Mouse (Mus musculus) kidney, embryonic 16.5 days (tissue): ENCODE measurements around the gene Klhl12. TPM values are rescaled to one million over a fixed set of nuclear protein-coding genes. Genes with fewer than 3 reads are reported as not detected.
"Not testable (repeated sequence)": the region's sequence is repeated elsewhere in the genome, so short reads cannot be mapped to it uniquely, and the experiment has no call there.

Source experiments
- ATAC-seq: fragments of 200-750 bp; cut with Nextera tagmentation; 2 replicates; pipeline ENCODE4 v1.8.0; 2017; ENCODE audit warnings: moderate TSS enrichment; ENCODE audit not compliant: low FRiP score, low TSS enrichment
- H3K27ac ChIP-seq: fragments of 300-500 bp; sonication (generic); 2 replicates; pipeline ENCODE4 v1.5.1; 2014; ENCODE audit warnings: low read length
- H3K27me3 ChIP-seq: fragments of 300-500 bp; sonication (generic); 2 replicates; pipeline ENCODE4 v1.6.1; 2014; ENCODE audit warnings: low read length, control low read depth, mixed read lengths; ENCODE audit not compliant: insufficient read depth
- H3K36me3 ChIP-seq: fragments of 300-500 bp; sonication (generic); 2 replicates; pipeline ENCODE4 v1.6.1; 2014; ENCODE audit warnings: low read length, control low read depth, mixed read lengths; ENCODE audit not compliant: insufficient read depth
- H3K4me1 ChIP-seq: fragments of 300-500 bp; sonication (generic); 2 replicates; pipeline ENCODE4 v1.6.1; 2014; ENCODE audit warnings: low read length, control low read depth, mixed read lengths; ENCODE audit not compliant: insufficient read depth
- H3K4me2 ChIP-seq: fragments of 300-500 bp; sonication (generic); replicated peaks from 2 replicates; pipeline ENCODE4 v1.6.1; 2014; ENCODE audit warnings: low read depth, low read length
- H3K4me3 ChIP-seq: fragments of 300-500 bp; sonication (generic); 2 replicates; pipeline ENCODE4 v1.5.1; 2014; ENCODE audit warnings: mild to moderate bottlenecking, low read length
- H3K9ac ChIP-seq: fragments of 300-500 bp; sonication (generic); replicated peaks from 2 replicates; pipeline ENCODE4 v1.6.1; 2014; ENCODE audit warnings: low read length
- H3K9me3 ChIP-seq: fragments of 300-500 bp; sonication (generic); 2 replicates; pipeline ENCODE4 v1.6.1; 2016; ENCODE audit warnings: low read length, control low read depth
- WGBS: fragments of 180-500 bp; shearing (Covaris S2); extraction: QIAGEN DNeasy Blood & Tissue Kit; methylation state at CpG from one replicate; pipeline ENCODE4 v1.1.7; 2014; 5-methylcytosine and 5-hydroxymethylcytosine counted together
- polyA plus RNA-seq: library from polyadenylated mRNA; unstranded; fragments of >200 nt; fragmentation: Nextera tagmentation; extraction: Ambion mirVana; gene quantifications from 2 replicates; pipeline ENCODE4 v1.2.1, GENCODE M21; 2015

Klhl12 gene
- polyA plus RNA-seq, 1 experiment from 2014 or later: 32.4 TPM

DNA sequence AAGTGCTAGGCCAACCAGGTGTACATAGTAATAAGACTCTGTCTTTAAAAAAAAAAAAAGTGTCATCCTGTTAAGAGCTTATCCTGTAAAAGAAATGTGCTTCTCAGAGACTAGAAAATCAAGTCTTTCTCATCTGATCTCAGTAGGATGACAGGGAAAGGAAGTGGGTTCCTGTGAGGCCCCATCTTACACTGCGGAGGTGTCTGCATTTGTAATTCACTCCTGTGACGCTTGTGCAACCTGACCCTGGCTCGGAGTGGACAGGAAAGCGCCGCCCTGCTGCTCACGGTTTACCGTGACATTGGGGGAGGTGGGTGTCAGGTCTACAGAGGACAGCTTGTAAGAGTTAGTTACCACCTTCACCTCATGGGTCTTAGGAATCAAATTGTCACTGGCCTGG lies 54.7 kb downstream of the Klhl12 start:
- H3K27me3 ChIP-seq: peaks cover 10% of the 10 kb centered on the region; the same call in 1 of the 2 replicates
- H3K9ac ChIP-seq: no peak overlapping the region
- peaks cover 19% of the 10 kb centered on the region for H3K4me1 ChIP-seq
- H3K27ac ChIP-seq: no peak overlapping the region
- H3K4me3 ChIP-seq: no peak overlapping the region
- no peaks in the 10 kb centered on the region for H3K9me3 ChIP-seq
- no peak overlapping the region for H3K4me2 ChIP-seq
- ATAC-seq: no peak
- peaks cover 25% of the 10 kb centered on the region for H3K36me3 ChIP-seq
- 19% methylated on average over 7 of the region's 7 CpGs for WGBS

DNA sequence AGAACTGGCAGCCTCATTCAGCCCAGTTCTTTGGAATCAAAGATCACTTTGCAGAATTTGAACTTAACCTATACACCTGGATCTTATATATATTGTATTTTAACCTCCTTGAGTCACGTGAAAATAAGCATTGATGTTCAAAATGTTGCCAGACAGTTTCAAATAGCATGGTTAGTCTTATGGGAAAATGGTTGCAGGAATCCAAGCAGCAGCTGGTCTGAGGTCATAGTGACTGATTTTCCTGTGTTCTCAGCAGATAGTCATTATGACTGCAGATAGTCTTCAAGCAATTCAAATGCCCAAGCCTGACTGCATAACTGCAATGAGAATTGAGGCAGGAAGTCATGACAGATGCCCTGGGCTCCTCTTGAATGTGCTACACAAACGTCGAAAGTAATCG lies 56.9 kb downstream of the Klhl12 start:
- ATAC-seq: no peak
- no peak overlapping the region for H3K4me3 ChIP-seq
- H3K27me3 ChIP-seq: peaks cover 10% of the 10 kb centered on the region; the same call in 1 of the 2 replicates
- H3K4me1 ChIP-seq: peaks cover 28% of the 10 kb centered on the region
- peaks cover 13% of the 10 kb centered on the region for H3K36me3 ChIP-seq
- no peaks in the 10 kb centered on the region for H3K9me3 ChIP-seq
- no peak overlapping the region for H3K4me2 ChIP-seq
- H3K27ac ChIP-seq: no peak overlapping the region
- WGBS: 57% methylated on average over 4 of the region's 4 CpGs
- H3K9ac ChIP-seq: no peak overlapping the region

DNA sequence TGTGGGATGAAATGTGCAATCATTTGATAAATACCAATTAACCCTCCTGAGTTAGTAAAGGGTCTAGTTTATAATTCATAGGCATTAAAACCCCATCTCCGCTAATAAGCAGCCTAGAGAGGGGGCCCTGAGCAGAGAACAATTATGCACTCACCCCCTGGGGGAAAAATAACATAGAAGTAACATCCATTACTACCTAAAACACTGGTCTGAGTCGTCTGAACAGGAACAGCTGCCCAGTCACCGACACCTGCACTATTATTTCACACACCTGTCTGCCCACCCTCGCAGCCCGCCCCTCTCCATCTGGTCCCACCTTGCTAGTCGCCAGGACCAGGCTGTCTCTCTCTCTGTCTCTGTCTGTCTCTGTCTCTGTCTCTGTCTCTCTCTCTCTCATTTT lies 57.3 kb downstream of the Klhl12 start:
- H3K4me1 ChIP-seq: peaks cover 28% of the 10 kb centered on the region
- no peak for ATAC-seq
- H3K36me3 ChIP-seq: peaks cover 9% of the 10 kb centered on the region
- H3K27ac ChIP-seq: no peak overlapping the region
- H3K4me2 ChIP-seq: 0 out of 2 replicates have a peak overlapping the region, but pooled peaks have one; percentile 92
- H3K9ac ChIP-seq: no peak overlapping the region
- H3K4me3 ChIP-seq: no peak overlapping the region; the same call in 1 of the 2 replicates
- H3K27me3 ChIP-seq: peaks cover 10% of the 10 kb centered on the region; the same call in 1 of the 2 replicates
- no peaks in the 10 kb centered on the region for H3K9me3 ChIP-seq
- 59% methylated on average over 6 of the region's 6 CpGs for WGBS

DNA sequence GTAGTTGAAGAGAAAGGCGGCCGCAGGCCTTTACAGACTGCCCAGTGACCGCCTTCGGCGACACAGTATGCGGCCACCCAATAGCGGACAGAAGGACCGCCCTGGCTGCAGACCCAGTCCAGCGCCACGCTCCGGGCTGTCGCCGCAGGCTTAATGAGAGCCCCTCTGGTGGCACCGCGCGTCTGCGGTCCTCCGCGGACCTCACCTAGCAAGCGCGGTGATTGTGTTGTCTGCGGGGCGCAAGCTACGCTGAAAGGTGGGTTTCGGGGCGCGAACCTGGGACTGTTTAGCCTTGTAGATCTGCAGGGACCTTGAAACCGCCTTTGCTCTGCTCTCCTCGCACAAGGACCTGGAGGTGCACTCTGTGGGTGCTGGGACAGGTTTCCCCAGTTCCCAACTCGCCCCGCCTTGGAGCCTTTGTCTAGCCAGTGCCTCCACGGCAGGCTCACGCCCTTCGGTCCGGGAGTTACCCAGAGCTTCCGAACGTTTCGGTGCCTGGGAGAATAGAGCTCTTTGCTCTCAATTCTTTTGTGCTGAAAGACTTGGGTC lies 58.1 kb downstream of the Klhl12 start:
- Histone ChIP-seq H3K27me3 (peaks cover 10% of the 10 kb centered on the region; the same call in 1 of the 2 replicates), H3K9ac (peak overlapping the region; percentile 75), H3K4me1 (peaks cover 28% of the 10 kb centered on the region), H3K4me2 (peak overlapping the region; percentile 92), H3K36me3 (0 out of 2 replicates have a peak, but pooled peaks cover 6% of the 10 kb centered on the region), H3K27ac (peak overlapping the region; percentile 50; the same call in 1 of the 2 replicates), H3K4me3 (peak overlapping the region; percentile 59), H3K9me3 (no peaks in the 10 kb centered on the region)
- ATAC-seq: peak; percentile 44; the same call in 1 of the 2 replicates
- WGBS: 1% methylated on average over 38 of the region's 38 CpGs

DNA sequence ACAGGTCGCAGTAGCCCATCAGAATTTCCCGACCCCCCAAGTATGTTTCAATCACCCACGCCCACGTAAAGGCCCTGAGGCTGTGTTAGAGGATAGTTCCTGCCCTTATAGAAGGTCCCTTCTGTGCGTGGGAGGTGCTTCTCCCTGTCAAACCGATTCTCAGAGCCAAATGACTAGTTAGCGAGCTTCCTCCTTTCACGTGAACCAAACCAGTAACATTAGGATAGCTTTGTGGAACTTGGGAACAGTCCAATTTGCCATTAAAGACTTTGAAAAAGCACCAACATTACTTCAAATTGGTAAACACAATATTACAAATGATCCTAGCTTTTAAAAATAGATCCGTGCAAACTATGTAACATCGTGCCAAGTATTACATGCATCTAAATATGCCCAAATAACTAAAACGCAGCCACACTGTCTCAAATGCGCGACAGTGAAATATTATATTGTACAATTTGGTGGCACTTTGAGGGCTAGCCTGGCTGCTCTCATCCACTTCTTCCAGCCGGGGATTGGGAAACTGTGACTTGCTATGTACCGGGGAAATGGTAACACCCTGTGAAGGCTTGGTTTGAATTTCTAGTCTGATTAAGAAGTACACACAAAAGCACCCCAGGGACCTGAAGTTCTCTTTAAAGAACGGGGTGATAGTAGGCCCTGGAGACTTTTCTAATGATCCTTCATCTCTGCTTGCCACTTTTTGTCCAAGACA lies 58.7 kb downstream of the Klhl12 start:
- Histone ChIP-seq H3K9ac (peak overlapping the region; percentile 75), H3K27ac (peak overlapping the region; percentile 50; the same call in 1 of the 2 replicates), H3K27me3 (peaks cover 10% of the 10 kb centered on the region; the same call in 1 of the 2 replicates), H3K4me3 (peak overlapping the region; percentile 59), H3K4me1 (peaks cover 28% of the 10 kb centered on the region), H3K9me3 (no peaks in the 10 kb centered on the region), H3K4me2 (peak overlapping the region; percentile 92), H3K36me3 (0 out of 2 replicates have a peak, but pooled peaks cover 4% of the 10 kb centered on the region)
- ATAC-seq: no peak
- 37% methylated on average over 16 of the region's 16 CpGs for WGBS

DNA sequence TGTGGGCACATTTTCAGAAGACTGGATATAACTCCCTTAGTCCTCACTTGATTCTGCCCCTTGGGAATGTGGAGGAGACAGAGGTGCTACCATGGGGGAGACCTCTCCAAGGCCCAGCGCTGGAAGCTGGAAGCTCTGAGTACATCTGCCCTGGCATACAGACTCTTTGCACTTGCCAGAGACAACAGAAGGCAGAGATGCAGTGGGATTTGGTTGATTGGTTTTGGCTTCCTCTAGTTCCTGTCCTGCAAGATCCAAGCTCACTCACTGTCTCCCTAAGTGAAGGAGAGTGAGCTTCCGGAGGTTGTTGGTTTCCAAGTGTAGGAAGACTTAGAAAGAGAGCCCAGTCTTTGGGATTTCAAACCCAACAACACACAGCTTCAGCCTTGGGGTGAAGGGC lies 60.6 kb downstream of the Klhl12 start:
- Histone ChIP-seq H3K4me3 (no peak overlapping the region), H3K9me3 (no peaks in the 10 kb centered on the region), H3K4me2 (no peak overlapping the region), H3K4me1 (peaks cover 26% of the 10 kb centered on the region), H3K27me3 (peaks cover 10% of the 10 kb centered on the region; the same call in 1 of the 2 replicates), H3K36me3 (no peaks in the 10 kb centered on the region), H3K9ac (0 out of 2 replicates have a peak overlapping the region, but pooled peaks have one; percentile 10), H3K27ac (peak overlapping the region; percentile 83)
- 58% methylated on average over 2 of the region's 2 CpGs for WGBS
- no peak for ATAC-seq

DNA sequence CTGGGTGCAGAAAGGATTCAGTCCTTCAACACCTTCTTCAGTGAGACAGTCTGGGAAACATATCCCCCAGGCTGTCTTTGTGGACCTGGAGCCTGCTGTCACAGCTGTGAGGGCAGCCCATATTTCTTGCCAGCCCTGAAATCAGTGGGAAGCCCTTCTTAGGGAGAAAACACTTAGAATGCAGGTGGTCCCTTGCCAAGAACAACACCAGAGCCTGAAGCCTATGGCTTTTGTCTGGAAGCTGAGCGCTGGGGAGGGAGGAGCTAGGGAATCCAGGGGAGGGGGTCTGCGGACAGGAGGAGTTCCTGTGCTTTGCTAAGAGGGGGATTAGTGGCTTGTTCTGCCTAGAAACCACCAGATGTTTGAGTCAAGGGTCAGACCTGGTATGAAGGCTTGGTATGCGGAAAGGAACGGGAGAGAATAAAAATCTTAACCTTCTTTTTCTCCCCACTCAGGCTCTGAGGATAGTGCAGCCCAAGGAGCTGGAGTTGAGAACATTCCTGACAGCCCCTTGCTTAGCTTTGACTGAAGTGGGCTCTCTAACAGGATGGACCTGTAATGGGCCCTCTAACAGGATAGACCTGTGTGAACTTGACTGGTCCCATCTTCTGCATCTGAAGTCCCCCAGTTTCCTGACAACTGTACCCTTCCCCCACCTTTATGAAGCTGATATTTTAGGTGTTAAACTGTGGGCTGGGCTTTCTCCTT lies 61.3 kb downstream of the Klhl12 start:
- H3K4me3 ChIP-seq: no peak overlapping the region
- H3K4me1 ChIP-seq: peaks cover 26% of the 10 kb centered on the region
- ATAC-seq: peak; percentile 77
- no peaks in the 10 kb centered on the region for H3K9me3 ChIP-seq
- peaks cover 9% of the 10 kb centered on the region; the same call in 1 of the 2 replicates for H3K27me3 ChIP-seq
- peak overlapping the region; percentile 83 for H3K27ac ChIP-seq
- no peaks in the 10 kb centered on the region for H3K36me3 ChIP-seq
- 14% methylated on average over 4 of the region's 4 CpGs for WGBS
- H3K4me2 ChIP-seq: no peak overlapping the region; the same call in 1 of the 2 replicates
- 0 out of 2 replicates have a peak overlapping the region, but pooled peaks have one; percentile 22 for H3K9ac ChIP-seq

DNA sequence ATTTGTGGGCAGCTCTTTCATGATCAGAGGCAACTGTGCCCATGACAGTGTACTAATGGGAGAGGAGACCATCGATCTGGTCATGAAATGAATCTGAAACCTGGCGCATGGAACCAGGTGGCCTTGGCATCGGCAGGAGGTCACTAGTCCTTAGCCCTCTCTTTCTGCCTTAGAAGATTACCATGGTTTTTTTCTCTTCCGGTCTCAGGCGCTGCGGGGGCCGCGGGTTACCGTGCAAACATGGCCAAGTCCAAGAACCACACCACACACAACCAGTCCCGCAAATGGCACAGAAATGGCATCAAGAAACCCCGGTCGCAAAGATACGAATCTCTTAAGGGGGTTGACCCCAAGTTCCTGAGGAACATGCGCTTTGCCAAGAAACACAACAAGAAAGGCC lies 62.5 kb downstream of the Klhl12 start:
- WGBS: 87% methylated on average over 13 of the region's 14 CpGs
- H3K4me1 ChIP-seq: peaks cover 20% of the 10 kb centered on the region
- not testable (repeated sequence) for H3K9me3 ChIP-seq, ATAC-seq, H3K4me3 ChIP-seq, H3K36me3 ChIP-seq, H3K4me2 ChIP-seq, H3K27ac ChIP-seq, H3K9ac ChIP-seq, H3K27me3 ChIP-seq

DNA sequence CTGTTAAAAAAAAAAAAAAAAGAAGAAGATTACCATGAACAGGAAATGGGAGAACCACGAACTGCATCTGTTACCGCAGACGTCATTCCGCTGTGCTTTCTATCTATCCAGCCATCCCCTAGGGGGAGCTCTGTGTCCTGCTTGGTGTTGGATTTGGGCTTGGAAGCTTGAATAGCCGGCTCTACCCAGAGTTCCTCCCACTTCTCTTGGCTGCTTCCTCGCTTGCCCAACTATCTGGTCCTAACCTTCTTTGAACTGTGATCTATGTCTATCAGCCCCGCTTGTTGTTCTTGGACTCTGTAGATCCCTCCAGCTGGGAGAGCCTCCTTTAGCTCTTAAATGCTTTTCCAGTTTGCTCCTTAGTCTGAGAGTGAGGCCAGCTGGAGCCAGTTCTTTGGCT lies 63.3 kb downstream of the Klhl12 start:
- H3K27ac ChIP-seq: no peak overlapping the region
- 3% methylated on average over 7 of the region's 7 CpGs for WGBS
- H3K4me1 ChIP-seq: peaks cover 13% of the 10 kb centered on the region
- ATAC-seq: peak; percentile 91
- no peaks in the 10 kb centered on the region for H3K27me3 ChIP-seq
- H3K36me3 ChIP-seq: no peaks in the 10 kb centered on the region
- no peak overlapping the region for H3K9ac ChIP-seq
- no peak overlapping the region for H3K4me3 ChIP-seq
- no peaks in the 10 kb centered on the region for H3K9me3 ChIP-seq
- H3K4me2 ChIP-seq: no peak overlapping the region
